Mouse (Mus musculus): ENCODE measurements around the gene Ccer2. TPM values are rescaled to one million over a fixed set of nuclear protein-coding genes. Genes with fewer than 3 reads are reported as not detected.

Gene Ccer2
- polyA plus RNA-seq, 1 experiment from 2014 or later, result not detected

DNA sequence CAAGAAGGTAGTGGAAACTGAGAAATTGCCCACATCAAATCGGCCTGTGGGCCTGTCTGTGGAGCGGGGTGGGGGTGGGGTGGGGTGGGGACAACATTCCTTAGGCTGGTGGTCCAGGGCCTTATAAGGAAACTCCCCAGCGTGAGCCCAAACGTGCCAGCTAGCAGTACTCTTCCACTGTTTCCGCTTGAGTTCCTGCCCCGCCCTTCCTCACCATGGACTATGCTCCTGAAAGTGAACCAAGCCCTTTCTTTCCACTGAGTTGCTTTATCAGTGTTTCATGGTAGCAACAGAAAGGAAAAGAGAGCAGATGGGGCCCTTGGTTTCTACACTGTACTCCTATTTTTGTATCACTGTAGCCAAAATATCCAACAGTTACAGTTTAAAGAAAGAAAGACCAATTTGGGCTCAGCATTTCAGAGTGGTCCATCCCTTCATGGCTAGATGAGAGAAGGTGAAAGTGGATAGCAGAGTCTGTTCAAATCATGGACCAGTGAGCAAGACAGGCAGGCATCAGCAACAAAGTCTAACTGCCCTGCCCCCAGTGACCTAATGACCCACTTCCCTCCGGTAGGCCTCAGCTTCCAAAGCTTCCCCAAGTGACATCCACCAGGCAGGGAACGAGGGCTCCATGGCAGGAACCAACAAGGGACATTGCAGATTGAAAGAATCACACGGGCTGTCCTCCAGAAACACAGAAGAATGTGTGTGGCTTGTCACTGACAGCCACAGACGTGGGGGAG is 47.0 kb downstream of the Ccer2 start:
- ATAC-seq (ENCODE audit: low read depth), result peak; percentile 79
- 8% methylated on average over 10 of the region's 10 CpGs for WGBS
- peaks cover 37% of the 10 kb centered on the region for H3K4me1 ChIP-seq (replicated peaks; ENCODE audit: control insufficient read depth, insufficient read depth, low read length)

GRCm38 (mm10) chr7:28803756-28804155 is 47.8 kb downstream of the Ccer2 start:
- no peak overlapping the region; the same call in 1 of the 2 replicates for H3K4me2 ChIP-seq (ENCODE audit: low read depth, low read length)
- WGBS, result 27% methylated on average over 4 of the region's 4 CpGs
- H3K27me3 ChIP-seq (ENCODE audit: control insufficient read depth, insufficient read depth, low read depth, low read length), result no peaks in the 10 kb centered on the region
- H3K4me1 ChIP-seq (replicated peaks; ENCODE audit: control insufficient read depth, insufficient read depth, low read length), result peaks cover 40% of the 10 kb centered on the region
- no peak overlapping the region for H3K4me3 ChIP-seq (ENCODE audit: low read length)
- peak overlapping the region; percentile 22; the same call in 1 of the 2 replicates for H3K9ac ChIP-seq (ENCODE audit: low read length)
- no peak for ATAC-seq (ENCODE audit: low read depth)
- H3K27ac ChIP-seq (ENCODE audit: low read length), result peak overlapping the region; percentile 98
- no peaks in the 10 kb centered on the region for H3K36me3 ChIP-seq (ENCODE audit: control insufficient read depth, insufficient read depth, low read length)
- no peaks in the 10 kb centered on the region for H3K9me3 ChIP-seq (ENCODE audit: control insufficient read depth, low read length)

More for the DNA sequence above, 47.0 kb downstream of the Ccer2 start:
- Histone ChIP-seq H3K4me2 (ENCODE audit: low read depth, low read length) (peak overlapping the region; percentile 38), H3K27ac (ENCODE audit: low read length) (peak overlapping the region; percentile 98), H3K4me3 (ENCODE audit: low read length) (0 out of 2 replicates have a peak overlapping the region, but pooled peaks have one; percentile 2), H3K9me3 (ENCODE audit: control insufficient read depth, low read length) (no peaks in the 10 kb centered on the region), H3K27me3 (ENCODE audit: control insufficient read depth, insufficient read depth, low read depth, low read length) (no peaks in the 10 kb centered on the region), H3K9ac (ENCODE audit: low read length) (peak overlapping the region; percentile 38), H3K36me3 (ENCODE audit: control insufficient read depth, insufficient read depth, low read length) (no peaks in the 10 kb centered on the region)

GRCm38 (mm10) chr7:28806869-28807268 is 50.9 kb downstream of the Ccer2 start:
- Histone ChIP-seq H3K9me3 (ENCODE audit: control insufficient read depth, low read length) (no peaks in the 10 kb centered on the region), H3K36me3 (ENCODE audit: control insufficient read depth, insufficient read depth, low read length) (no peaks in the 10 kb centered on the region), H3K27ac (ENCODE audit: low read length) (no peak overlapping the region), H3K4me3 (ENCODE audit: low read length) (no peak overlapping the region), H3K27me3 (ENCODE audit: control insufficient read depth, insufficient read depth, low read depth, low read length) (no peaks in the 10 kb centered on the region), H3K4me2 (ENCODE audit: low read depth, low read length) (no peak overlapping the region), H3K9ac (ENCODE audit: low read length) (no peak overlapping the region), H3K4me1 (replicated peaks; ENCODE audit: control insufficient read depth, insufficient read depth, low read length) (peaks cover 32% of the 10 kb centered on the region)
- WGBS, result 76% methylated on average over 4 of the region's 4 CpGs
- no peak for ATAC-seq (ENCODE audit: low read depth)

DNA sequence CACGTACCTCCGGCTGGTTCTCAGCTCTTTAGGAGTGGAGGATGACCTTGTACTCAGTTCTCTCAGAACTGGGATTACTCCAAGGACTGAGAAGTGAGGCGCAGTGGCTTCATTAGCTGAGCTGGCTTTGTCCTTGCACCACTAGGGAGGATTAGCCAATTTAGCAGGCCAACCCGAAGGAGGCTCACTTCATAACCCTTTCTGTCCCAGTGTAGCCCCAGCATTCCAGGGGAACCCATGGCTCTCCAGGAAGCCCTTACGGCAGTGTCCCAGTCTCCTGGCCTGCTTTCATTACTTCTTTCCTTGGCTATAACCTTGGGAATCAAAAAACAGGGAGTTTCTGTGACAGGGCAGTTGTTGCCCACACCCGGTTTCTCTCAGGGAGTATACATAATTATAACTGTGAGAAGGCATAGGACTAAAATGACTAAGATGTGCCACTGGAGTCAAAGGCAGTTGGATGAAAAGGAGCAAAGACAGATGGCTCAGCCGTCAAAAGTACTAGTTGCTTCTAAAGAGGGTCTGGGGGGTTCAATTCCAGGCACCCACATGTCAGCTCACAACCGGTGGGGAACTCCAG is 51.8 kb downstream of the Ccer2 start:
- peak overlapping the region; percentile 100 for H3K27ac ChIP-seq (ENCODE audit: low read length)
- no peak for ATAC-seq (ENCODE audit: low read depth)
- H3K27me3 ChIP-seq (ENCODE audit: control insufficient read depth, insufficient read depth, low read depth, low read length), result no peaks in the 10 kb centered on the region
- peaks cover 33% of the 10 kb centered on the region for H3K4me1 ChIP-seq (replicated peaks; ENCODE audit: control insufficient read depth, insufficient read depth, low read length)
- H3K36me3 ChIP-seq (ENCODE audit: control insufficient read depth, insufficient read depth, low read length), result peaks cover 7% of the 10 kb centered on the region
- H3K9ac ChIP-seq (ENCODE audit: low read length), result peak overlapping the region; percentile 98
- WGBS, result 37% methylated on average over 7 of the region's 8 CpGs
- H3K9me3 ChIP-seq (ENCODE audit: control insufficient read depth, low read length), result no peaks in the 10 kb centered on the region
- peak overlapping the region; percentile 84 for H3K4me3 ChIP-seq (ENCODE audit: low read length)
- H3K4me2 ChIP-seq (ENCODE audit: low read depth, low read length), result peak overlapping the region; percentile 98

DNA sequence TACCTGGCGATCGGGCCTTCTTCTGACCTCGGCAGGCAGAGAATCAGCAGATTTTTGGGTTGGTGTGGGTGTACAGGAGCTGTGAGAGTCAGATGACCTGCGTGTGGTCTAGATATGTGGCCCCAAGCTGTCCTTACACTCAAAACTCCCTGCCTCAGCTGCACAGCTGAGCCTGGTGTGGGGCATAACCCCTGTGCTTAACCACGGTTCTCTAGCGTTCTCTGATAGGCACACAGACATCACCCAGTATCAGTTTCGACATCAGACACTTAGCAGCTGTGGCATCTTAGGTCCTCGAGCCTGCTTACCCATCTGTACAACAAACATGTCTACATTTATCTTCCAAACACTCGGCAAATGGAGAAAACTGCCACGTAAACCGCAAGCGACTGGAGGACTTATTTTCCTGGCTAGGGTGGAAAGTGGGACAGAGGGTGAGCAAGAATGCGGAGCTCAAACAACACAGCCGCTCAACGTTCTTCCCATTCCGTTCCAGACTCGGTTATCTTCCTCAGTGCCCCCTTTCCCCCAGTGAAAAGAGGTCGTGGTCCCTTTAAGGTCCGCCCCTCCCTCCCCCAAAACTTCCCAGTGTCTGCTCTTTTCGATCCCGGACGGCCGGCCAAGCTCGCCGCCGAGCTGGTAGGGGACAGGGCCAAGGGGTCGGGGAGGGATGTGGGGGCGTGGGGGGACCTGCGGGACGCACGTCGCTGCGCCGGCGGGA is 52.4 kb downstream of the Ccer2 start, which contains the start of gene Hnrnpl:
Gene Hnrnpl (plus strand): TSS at position 321 of the 721 bp plus-strand sequence.
- peaks cover 33% of the 10 kb centered on the region for H3K4me1 ChIP-seq (replicated peaks; ENCODE audit: control insufficient read depth, insufficient read depth, low read length)
- H3K36me3 ChIP-seq (ENCODE audit: control insufficient read depth, insufficient read depth, low read length), result peaks cover 12% of the 10 kb centered on the region
- peak within 1 kb of the TSS; percentile 98 for H3K4me2 ChIP-seq (ENCODE audit: low read depth, low read length)
- 3% methylated on average over 35 of the region's 35 CpGs for WGBS
- no peaks in the 10 kb centered on the region for H3K9me3 ChIP-seq (ENCODE audit: control insufficient read depth, low read length)
- peak; percentile 18 for ATAC-seq (ENCODE audit: low read depth)
- peak within 1 kb of the TSS; percentile 84 for H3K4me3 ChIP-seq (ENCODE audit: low read length)
- H3K9ac ChIP-seq (ENCODE audit: low read length), result peak within 1 kb of the TSS; percentile 98
- H3K27ac ChIP-seq (ENCODE audit: low read length), result peak within 1 kb of the TSS; percentile 100
- H3K27me3 ChIP-seq (ENCODE audit: control insufficient read depth, insufficient read depth, low read depth, low read length), result no peaks in the 10 kb centered on the region

Other genes with a start within 250 kb of the Ccer2 start
- gene Ifnl2, start 245.7 kb upstream of the Ccer2 start, polyA plus RNA-seq (2015; fragmentation: Nextera tagmentation; extraction: Ambion mirVana), result not detected in 2 replicates
- not detected in 2 replicates for gene Ifnl3, start 233.3 kb upstream of the Ccer2 start, polyA plus RNA-seq (2015; fragmentation: Nextera tagmentation; extraction: Ambion mirVana)
- gene Sycn, start 215.3 kb upstream of the Ccer2 start, polyA plus RNA-seq (2015; fragmentation: Nextera tagmentation; extraction: Ambion mirVana), result not detected in 2 replicates
- not detected in 2 replicates for gene Nccrp1, start 208.9 kb upstream of the Ccer2 start, polyA plus RNA-seq (2015; fragmentation: Nextera tagmentation; extraction: Ambion mirVana)
- 11.9 and 15.1 TPM in 2 replicates for gene Samd4b, start 158.0 kb upstream of the Ccer2 start, polyA plus RNA-seq (2015; fragmentation: Nextera tagmentation; extraction: Ambion mirVana)
- 58.2 and 60.5 TPM in 2 replicates for gene Pak4, start 158.0 kb upstream of the Ccer2 start, polyA plus RNA-seq (2015; fragmentation: Nextera tagmentation; extraction: Ambion mirVana)
- not detected in 2 replicates for gene Acp7, start 124.8 kb upstream of the Ccer2 start, polyA plus RNA-seq (2015; fragmentation: Nextera tagmentation; extraction: Ambion mirVana)
- 5.2 and 6.9 TPM in 2 replicates for gene Fbxo27, start 63.3 kb upstream of the Ccer2 start, polyA plus RNA-seq (2015; fragmentation: Nextera tagmentation; extraction: Ambion mirVana)
- gene Fbxo17, start 39.4 kb upstream of the Ccer2 start, polyA plus RNA-seq (2015; fragmentation: Nextera tagmentation; extraction: Ambion mirVana), result 13.9 and 15.8 TPM in 2 replicates
- 120 TPM in 2 replicates for gene Mrps12, start 14.4 kb upstream of the Ccer2 start, polyA plus RNA-seq (2015; fragmentation: Nextera tagmentation; extraction: Ambion mirVana)
- 24.1 and 25.8 TPM in 2 replicates for gene Sars2, start 14.2 kb upstream of the Ccer2 start, polyA plus RNA-seq (2015; fragmentation: Nextera tagmentation; extraction: Ambion mirVana)
- gene Sirt2, start 10.6 kb downstream of the Ccer2 start, polyA plus RNA-seq (2015; fragmentation: Nextera tagmentation; extraction: Ambion mirVana), result 69.0 and 69.5 TPM in 2 replicates
- gene Nfkbib, start 11.3 kb downstream of the Ccer2 start, polyA plus RNA-seq (2015; fragmentation: Nextera tagmentation; extraction: Ambion mirVana), result 35.3 and 37.3 TPM in 2 replicates
- 9.2 and 9.5 TPM in 2 replicates for gene Rinl, start 32.8 kb downstream of the Ccer2 start, polyA plus RNA-seq (2015; fragmentation: Nextera tagmentation; extraction: Ambion mirVana)
- gene Hnrnpl, start 52.4 kb downstream of the Ccer2 start, polyA plus RNA-seq (2015; fragmentation: Nextera tagmentation; extraction: Ambion mirVana), result 200 and 226 TPM in 2 replicates
- gene Ech1, start 69.0 kb downstream of the Ccer2 start, polyA plus RNA-seq (2015; fragmentation: Nextera tagmentation; extraction: Ambion mirVana), result 184 and 189 TPM in 2 replicates
- gene Lgals4, start 77.7 kb downstream of the Ccer2 start, polyA plus RNA-seq (2015; fragmentation: Nextera tagmentation; extraction: Ambion mirVana), result 12.5 and 14.2 TPM in 2 replicates
- 1.0 and 2.8 TPM in 2 replicates for gene Lgals7, start 107.7 kb downstream of the Ccer2 start, polyA plus RNA-seq (2015; fragmentation: Nextera tagmentation; extraction: Ambion mirVana)
- gene Capn12, start 125.2 kb downstream of the Ccer2 start, polyA plus RNA-seq (2015; fragmentation: Nextera tagmentation; extraction: Ambion mirVana), result 0.43 and 0.49 TPM in 2 replicates
- gene Actn4, start 206.2 kb downstream of the Ccer2 start, polyA plus RNA-seq (2015; fragmentation: Nextera tagmentation; extraction: Ambion mirVana), result 313 and 319 TPM in 2 replicates
- 366 and 367 TPM in 2 replicates for gene Eif3k, start 225.7 kb downstream of the Ccer2 start, polyA plus RNA-seq (2015; fragmentation: Nextera tagmentation; extraction: Ambion mirVana)
- gene Map4k1, start 225.9 kb downstream of the Ccer2 start, polyA plus RNA-seq (2015; fragmentation: Nextera tagmentation; extraction: Ambion mirVana), result 8.9 and 10.7 TPM in 2 replicates